Mouse (Mus musculus): ENCODE measurements around the gene C5ar2. TPM values are rescaled to one million over a fixed set of nuclear protein-coding genes. Genes with fewer than 3 reads are reported as not detected.

Gene C5ar2
- 0.11 and 0.22 TPM in 2 replicates for polyA plus RNA-seq (2012)

GRCm38 (mm10) chr7:16244067-16244466 is at the start of gene C5ar2:
TSS of gene C5ar2 (minus strand) at chr7:16244154.

GRCm38 (mm10) chr7:16286026-16286961 is 42.3 kb upstream of the C5ar2 start, which contains the start of gene Ccdc9:
TSS of gene Ccdc9 (minus strand) at chr7:16286795.

GRCm38 (mm10) chr7:16273081-16273765 is 29.3 kb upstream of the C5ar2 start, which contains the start of gene Inafm1:
TSS of gene Inafm1 (minus strand) at chr7:16273617.

GRCm38 (mm10) chr7:16259110-16259590 is 15.2 kb upstream of the C5ar2 start, which contains the start of gene C5ar1:
TSS of gene C5ar1 (minus strand) at chr7:16259540.

GRCm38 (mm10) chr7:16221582-16222272 is 22.2 kb downstream of the C5ar2 start, which contains the start of gene Dhx34:
TSS of gene Dhx34 (minus strand) at chr7:16222037.

Other genes starting within 250 kb of the C5ar2 start
- gene Bicra, start 196.2 kb downstream of the C5ar2 start, polyA plus RNA-seq (2012), result 63.5 and 81.0 TPM in 2 replicates
- gene Zfp541, start 182.3 kb downstream of the C5ar2 start, polyA plus RNA-seq (2012), result 0.04 and 0.11 TPM in 2 replicates
- gene Napa, start 145.7 kb downstream of the C5ar2 start, polyA plus RNA-seq (2012), result 160 and 181 TPM in 2 replicates
- 28.6 and 33.0 TPM in 2 replicates for gene Kptn, start 124.3 kb downstream of the C5ar2 start, polyA plus RNA-seq (2012)
- gene Slc8a2, start 114.3 kb downstream of the C5ar2 start, polyA plus RNA-seq (2012), result 0.02 and 0.04 TPM in 2 replicates
- 0.96 and 1.4 TPM in 2 replicates for gene Meis3, start 69.1 kb downstream of the C5ar2 start, polyA plus RNA-seq (2012)
- gene Dhx34, start 22.1 kb downstream of the C5ar2 start, polyA plus RNA-seq (2012), result 33.3 and 38.6 TPM in 2 replicates
- gene C5ar1, start 15.4 kb upstream of the C5ar2 start, polyA plus RNA-seq (2012), result 0.80 and 2.1 TPM in 2 replicates
- gene Inafm1, start 29.5 kb upstream of the C5ar2 start, polyA plus RNA-seq (2012), result 61.1 and 83.1 TPM in 2 replicates
- 111 and 203 TPM in 2 replicates for gene Ccdc9, start 42.6 kb upstream of the C5ar2 start, polyA plus RNA-seq (2012)
- 373 and 459 TPM in 2 replicates for gene Bbc3, start 64.2 kb upstream of the C5ar2 start, polyA plus RNA-seq (2012)
- gene Sae1, start 143.7 kb upstream of the C5ar2 start, polyA plus RNA-seq (2012), result 37.8 and 49.3 TPM in 2 replicates
- 133 and 161 TPM in 2 replicates for gene Zc3h4, start 156.8 kb upstream of the C5ar2 start, polyA plus RNA-seq (2012)
- 178 and 187 TPM in 2 replicates for gene Tmem160, start 208.6 kb upstream of the C5ar2 start, polyA plus RNA-seq (2012)
- not detected in 2 replicates for gene Npas1, start 233.6 kb upstream of the C5ar2 start, polyA plus RNA-seq (2012)